Mouse (Mus musculus): ENCODE results near the gene Ndufc2. TPM values are rescaled to one million over a fixed set of nuclear protein-coding genes. Genes with fewer than 3 reads are reported as not detected.

The Ndufc2 gene
- polyA plus RNA-seq, 1 experiment from 2014 or later = 429 TPM

GRCm38 (mm10) chr7:97382661-97383060 is 17.1 kb upstream of the Ndufc2 start:
- Histone ChIP-seq H3K36me3 (ENCODE audit: control insufficient read depth, insufficient read depth, low read length) (peaks cover 95% of the 10 kb centered on the region), H3K4me1 (ENCODE audit: control insufficient read depth, insufficient read depth, low read length) (no peaks in the 10 kb centered on the region), H3K27me3 (replicated peaks; ENCODE audit: control insufficient read depth, insufficient read depth, low read length) (no peaks in the 10 kb centered on the region), H3K27ac (replicated peaks; ENCODE audit: low read depth, low read length) (no peak overlapping the region), H3K9me3 (ENCODE audit: control insufficient read depth, low read length) (no peaks in the 10 kb centered on the region), H3K9ac (ENCODE audit: low read depth, low read length) (no peak overlapping the region), H3K4me2 (ENCODE audit: low read depth, low read length) (no peak overlapping the region), H3K4me3 (ENCODE audit: low read depth, low read length) (no peak overlapping the region)
- DNase-seq (ENCODE audit: low spot score) (no peak), ATAC-seq (ENCODE audit: low read depth) (no peak)
- 94% methylated on average over 8 of the region's 8 CpGs for WGBS

GRCm38 (mm10) chr7:97383496-97384132 is 16.2 kb upstream of the Ndufc2 start:
- ATAC-seq (ENCODE audit: low read depth) (no peak), DNase-seq (ENCODE audit: low spot score) (no peak)
- WGBS = 88% methylated on average over 10 of the region's 10 CpGs
- H3K4me2 ChIP-seq (ENCODE audit: low read depth, low read length) = no peak overlapping the region
- peaks cover 95% of the 10 kb centered on the region for H3K36me3 ChIP-seq (ENCODE audit: control insufficient read depth, insufficient read depth, low read length)
- H3K4me3 ChIP-seq (ENCODE audit: low read depth, low read length) = no peak overlapping the region
- no peaks in the 10 kb centered on the region for H3K27me3 ChIP-seq (replicated peaks; ENCODE audit: control insufficient read depth, insufficient read depth, low read length)
- no peaks in the 10 kb centered on the region for H3K4me1 ChIP-seq (ENCODE audit: control insufficient read depth, insufficient read depth, low read length)
- H3K27ac ChIP-seq (replicated peaks; ENCODE audit: low read depth, low read length) = no peak overlapping the region
- no peaks in the 10 kb centered on the region for H3K9me3 ChIP-seq (ENCODE audit: control insufficient read depth, low read length)
- no peak overlapping the region for H3K9ac ChIP-seq (ENCODE audit: low read depth, low read length)

- Histone ChIP-seq H3K27me3 (replicated peaks; ENCODE audit: control insufficient read depth, insufficient read depth, low read length) (no peaks in the 10 kb centered on the region), H3K4me3 (ENCODE audit: low read depth, low read length) (no peak overlapping the region), H3K36me3 (ENCODE audit: control insufficient read depth, insufficient read depth, low read length) (peaks cover 94% of the 10 kb centered on the region), H3K27ac (replicated peaks; ENCODE audit: low read depth, low read length) (no peak overlapping the region), H3K9me3 (ENCODE audit: control insufficient read depth, low read length) (no peaks in the 10 kb centered on the region), H3K9ac (ENCODE audit: low read depth, low read length) (no peak overlapping the region), H3K4me1 (ENCODE audit: control insufficient read depth, insufficient read depth, low read length) (no peaks in the 10 kb centered on the region), H3K4me2 (ENCODE audit: low read depth, low read length) (no peak overlapping the region)
- no peak for DNase-seq (ENCODE audit: low spot score)
- no peak for ATAC-seq (ENCODE audit: low read depth)
- WGBS = 87% methylated on average over 7 of the region's 7 CpGs
Observed at GRCm38 (mm10) chr7:97386106-97386805, 13.5 kb upstream of the Ndufc2 start.

- H3K36me3 ChIP-seq (ENCODE audit: control insufficient read depth, insufficient read depth, low read length) = peaks cover 94% of the 10 kb centered on the region
- no peak overlapping the region for H3K4me2 ChIP-seq (ENCODE audit: low read depth, low read length)
Observed at GRCm38 (mm10) chr7:97386806-97387370, 12.9 kb upstream of the Ndufc2 start.

GRCm38 (mm10) chr7:97387561-97388147 is 12.1 kb upstream of the Ndufc2 start:
- WGBS = 93% methylated on average over 8 of the region's 8 CpGs
- H3K4me3 ChIP-seq (ENCODE audit: low read depth, low read length) = no peak overlapping the region
- ATAC-seq (ENCODE audit: low read depth) (no peak), DNase-seq (ENCODE audit: low spot score) (no peak)
- no peaks in the 10 kb centered on the region for H3K4me1 ChIP-seq (ENCODE audit: control insufficient read depth, insufficient read depth, low read length)
- no peaks in the 10 kb centered on the region for H3K27me3 ChIP-seq (replicated peaks; ENCODE audit: control insufficient read depth, insufficient read depth, low read length)
- H3K36me3 ChIP-seq (ENCODE audit: control insufficient read depth, insufficient read depth, low read length) = peaks cover 91% of the 10 kb centered on the region
- no peak overlapping the region for H3K4me2 ChIP-seq (ENCODE audit: low read depth, low read length)
- H3K9ac ChIP-seq (ENCODE audit: low read depth, low read length) = no peak overlapping the region
- H3K9me3 ChIP-seq (ENCODE audit: control insufficient read depth, low read length) = no peaks in the 10 kb centered on the region
- H3K27ac ChIP-seq (replicated peaks; ENCODE audit: low read depth, low read length) = no peak overlapping the region

More at GRCm38 (mm10) chr7:97386806-97387370, 12.9 kb upstream of the Ndufc2 start:
- DNase-seq (ENCODE audit: low spot score) (no peak), ATAC-seq (ENCODE audit: low read depth) (no peak; the same call in 1 of the 2 replicates)
- no peak overlapping the region for H3K4me3 ChIP-seq (ENCODE audit: low read depth, low read length)
- no peaks in the 10 kb centered on the region for H3K4me1 ChIP-seq (ENCODE audit: control insufficient read depth, insufficient read depth, low read length)
- H3K27me3 ChIP-seq (replicated peaks; ENCODE audit: control insufficient read depth, insufficient read depth, low read length) = no peaks in the 10 kb centered on the region
- H3K9ac ChIP-seq (ENCODE audit: low read depth, low read length) = no peak overlapping the region
- no peaks in the 10 kb centered on the region for H3K9me3 ChIP-seq (ENCODE audit: control insufficient read depth, low read length)
- H3K27ac ChIP-seq (replicated peaks; ENCODE audit: low read depth, low read length) = no peak overlapping the region
- 84% methylated on average over 5 of the region's 5 CpGs for WGBS

- no peaks in the 10 kb centered on the region for H3K9me3 ChIP-seq (ENCODE audit: control insufficient read depth, low read length)
- 95% methylated on average over 4 of the region's 4 CpGs for WGBS
- ATAC-seq (ENCODE audit: low read depth) (no peak), DNase-seq (ENCODE audit: low spot score) (no peak)
- H3K4me3 ChIP-seq (ENCODE audit: low read depth, low read length) = no peak overlapping the region
- H3K36me3 ChIP-seq (ENCODE audit: control insufficient read depth, insufficient read depth, low read length) = peaks cover 82% of the 10 kb centered on the region
- no peak overlapping the region for H3K27ac ChIP-seq (replicated peaks; ENCODE audit: low read depth, low read length)
- no peaks in the 10 kb centered on the region for H3K4me1 ChIP-seq (ENCODE audit: control insufficient read depth, insufficient read depth, low read length)
- H3K9ac ChIP-seq (ENCODE audit: low read depth, low read length) = no peak overlapping the region
- H3K27me3 ChIP-seq (replicated peaks; ENCODE audit: control insufficient read depth, insufficient read depth, low read length) = no peaks in the 10 kb centered on the region
- H3K4me2 ChIP-seq (ENCODE audit: low read depth, low read length) = no peak overlapping the region
Observed at GRCm38 (mm10) chr7:97388541-97388940, 11.3 kb upstream of the Ndufc2 start.

GRCm38 (mm10) chr7:97391293-97392078 is 8.3 kb upstream of the Ndufc2 start:
- 88% methylated on average over 13 of the region's 13 CpGs for WGBS
- Histone ChIP-seq H3K9me3 (ENCODE audit: control insufficient read depth, low read length) (no peaks in the 10 kb centered on the region), H3K4me3 (ENCODE audit: low read depth, low read length) (no peak overlapping the region), H3K27me3 (replicated peaks; ENCODE audit: control insufficient read depth, insufficient read depth, low read length) (no peaks in the 10 kb centered on the region), H3K9ac (ENCODE audit: low read depth, low read length) (no peak overlapping the region), H3K36me3 (ENCODE audit: control insufficient read depth, insufficient read depth, low read length) (peaks cover 55% of the 10 kb centered on the region), H3K27ac (replicated peaks; ENCODE audit: low read depth, low read length) (no peak overlapping the region), H3K4me2 (ENCODE audit: low read depth, low read length) (no peak overlapping the region), H3K4me1 (ENCODE audit: control insufficient read depth, insufficient read depth, low read length) (no peaks in the 10 kb centered on the region)
- DNase-seq (ENCODE audit: low spot score) (no peak), ATAC-seq (ENCODE audit: low read depth) (no peak)

- no peak for ATAC-seq (ENCODE audit: low read depth)
- 84% methylated on average over 6 of the region's 6 CpGs for WGBS
- no peak overlapping the region for H3K27ac ChIP-seq (replicated peaks; ENCODE audit: low read depth, low read length)
Observed at GRCm38 (mm10) chr7:97392079-97392445, 7.7 kb upstream of the Ndufc2 start.

More at GRCm38 (mm10) chr7:97392079-97392445, 7.7 kb upstream of the Ndufc2 start:
- no peaks in the 10 kb centered on the region for H3K27me3 ChIP-seq (replicated peaks; ENCODE audit: control insufficient read depth, insufficient read depth, low read length)
- peaks cover 50% of the 10 kb centered on the region for H3K36me3 ChIP-seq (ENCODE audit: control insufficient read depth, insufficient read depth, low read length)
- no peak overlapping the region for H3K9ac ChIP-seq (ENCODE audit: low read depth, low read length)
- no peak for DNase-seq (ENCODE audit: low spot score)
- no peak overlapping the region for H3K4me2 ChIP-seq (ENCODE audit: low read depth, low read length)
- no peaks in the 10 kb centered on the region for H3K9me3 ChIP-seq (ENCODE audit: control insufficient read depth, low read length)
- H3K4me1 ChIP-seq (ENCODE audit: control insufficient read depth, insufficient read depth, low read length) = no peaks in the 10 kb centered on the region
- H3K4me3 ChIP-seq (ENCODE audit: low read depth, low read length) = no peak overlapping the region

Data from embryonic facial prominence, embryonic 14.5 days (tissue).